Mouse (Mus musculus): ENCODE results near the gene Tmc8. TPM values are rescaled to one million over a fixed set of nuclear protein-coding genes. Genes with fewer than 3 reads are reported as not detected.

The Tmc8 gene
- 1 to 10 TPM in 1 of 2 experiments, under 1 TPM in 1; 0.56 to 1.6 TPM for total RNA-seq (2021)
- long read RNA-seq, experiment 1: 0 reads
- long read RNA-seq, experiment 2, partial matches to known transcripts: 0 of 2 reads
- long read RNA-seq, experiment 2, other reads (novel, unspliced or antisense): 1 of 2 reads

DNA sequence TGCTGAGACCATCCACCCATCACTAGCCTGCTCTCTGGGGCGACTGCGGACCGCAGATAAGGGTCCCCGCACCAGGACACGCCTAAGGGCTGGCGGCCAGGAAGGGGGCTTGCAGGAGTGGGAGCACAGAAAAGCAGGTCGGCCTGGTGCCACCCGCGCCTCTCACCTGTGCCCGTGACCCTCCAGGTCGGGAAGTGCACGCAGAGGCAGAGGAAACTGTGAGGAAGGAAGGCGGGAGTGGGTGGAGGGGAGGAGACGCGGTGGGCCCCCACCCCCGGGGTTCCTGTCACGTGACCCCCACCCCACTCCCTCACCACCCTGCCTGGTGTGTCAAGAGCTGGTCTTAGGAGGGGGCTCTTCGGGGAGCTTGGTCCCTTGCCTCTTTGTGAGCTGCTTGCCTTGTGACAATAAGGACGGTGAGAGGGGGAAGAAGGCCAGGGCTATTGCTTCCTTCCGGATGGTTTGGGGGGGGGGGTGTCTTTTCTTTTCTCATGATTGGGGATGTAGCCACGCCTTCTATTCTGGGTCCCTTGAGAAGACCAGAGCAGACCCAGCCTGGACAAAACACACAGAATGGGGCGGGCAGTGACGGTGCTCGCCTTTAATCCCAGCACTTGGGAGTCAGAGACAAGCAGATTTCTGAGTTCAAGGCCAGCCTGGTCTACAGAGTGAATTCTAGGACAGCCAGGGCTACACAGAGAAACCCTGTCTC, at the start of gene Tmc8, which contains the start of gene Tmc6:
TSS of gene Tmc8 (plus strand) at position 84 of the 712 bp plus-strand sequence.
TSS of gene Tmc6 (minus strand) at position 206 of the 712 bp plus-strand sequence.
- DNase-seq: peak; percentile 78

DNA sequence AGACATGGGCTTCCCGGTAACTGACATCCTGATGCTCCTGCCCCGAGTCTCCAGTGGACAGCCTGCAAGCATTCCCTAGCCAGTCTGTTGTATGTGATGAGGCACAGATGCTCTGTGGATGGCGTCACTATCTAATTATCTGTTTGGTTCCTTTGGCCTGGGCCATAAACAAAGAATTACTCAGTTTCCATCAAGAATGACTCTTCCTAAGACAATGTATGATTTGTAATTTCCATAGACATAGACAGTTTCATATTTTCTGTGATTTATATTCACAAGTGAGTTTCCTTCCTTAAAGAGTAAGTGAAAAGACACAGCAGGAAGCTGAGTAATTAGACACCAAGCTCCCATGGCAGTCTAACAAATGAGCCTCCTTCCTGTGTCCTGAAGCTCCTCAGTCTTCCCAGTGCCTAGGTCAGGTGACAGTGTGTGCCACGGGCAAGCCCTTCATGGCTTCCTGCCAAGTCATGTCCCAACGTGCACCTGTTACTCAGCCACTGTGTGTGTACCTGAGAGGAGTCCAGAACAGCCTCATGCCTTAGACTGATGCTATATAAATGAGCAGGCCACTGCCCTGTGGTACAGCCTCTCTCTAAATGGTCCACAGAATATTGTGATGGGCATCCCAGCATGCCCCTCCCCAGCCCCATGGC, 45.7 kb upstream of the Tmc8 start:
- DNase-seq: no peak

DNA sequence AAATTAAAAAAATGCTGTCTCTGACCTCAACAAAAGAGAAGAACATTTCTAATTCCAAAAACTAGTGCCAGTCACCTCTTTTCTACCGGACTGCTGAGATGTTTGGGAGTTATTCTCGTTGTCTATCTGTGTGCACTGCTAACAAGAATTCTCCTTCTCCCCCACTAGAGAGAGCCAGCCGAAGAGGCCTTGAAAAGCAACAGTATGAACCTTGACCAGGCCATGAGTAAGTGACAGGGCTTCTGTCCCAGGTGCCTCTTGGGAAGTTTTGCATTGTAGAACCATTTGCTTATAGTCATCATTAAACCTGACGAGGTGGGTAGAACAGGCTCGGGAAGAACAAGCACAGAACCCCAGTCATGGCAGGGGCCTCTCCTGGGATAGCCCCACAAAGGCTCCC, 43.8 kb upstream of the Tmc8 start:
- no peak for DNase-seq

DNA sequence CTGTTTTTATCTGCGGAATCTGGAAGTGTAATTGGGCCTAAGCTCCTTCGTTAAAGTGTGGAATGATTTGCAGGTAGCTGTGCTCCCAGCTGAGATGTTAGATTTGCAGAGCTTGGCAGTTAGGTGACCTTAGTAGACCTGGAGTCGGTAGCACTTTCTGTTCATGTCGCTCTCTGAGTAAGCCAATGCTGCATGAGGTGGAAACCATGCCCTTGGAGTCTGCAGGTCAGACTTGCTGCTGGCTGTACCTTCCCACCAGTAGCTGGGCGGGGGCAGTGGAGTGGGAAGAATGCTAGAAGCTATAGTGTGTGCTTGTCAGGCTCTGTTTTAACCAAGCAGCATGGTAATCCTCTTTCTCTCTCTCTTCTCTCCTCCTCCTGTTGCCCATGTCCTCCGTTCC, 40.7 kb upstream of the Tmc8 start:
- DNase-seq: no peak

DNA sequence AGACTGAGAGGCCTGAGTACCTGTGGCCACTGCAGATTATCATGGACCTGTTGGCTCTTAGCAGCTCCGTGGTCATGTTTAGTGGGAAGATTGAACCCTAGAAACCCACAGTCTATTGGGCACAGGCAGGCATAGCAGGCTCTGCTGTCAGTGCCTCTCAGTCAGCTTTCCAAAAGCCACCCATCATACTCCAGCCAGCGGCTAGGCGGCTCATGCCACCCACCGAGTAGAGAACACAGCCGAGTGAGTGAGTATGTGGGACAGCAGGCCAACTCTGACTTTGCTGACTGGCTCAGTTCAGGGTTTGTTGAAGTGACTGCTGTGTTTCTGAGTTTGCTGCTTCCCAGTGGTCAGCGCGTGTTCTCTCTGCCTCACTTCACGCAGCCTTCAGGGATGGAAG, 39.6 kb upstream of the Tmc8 start:
- DNase-seq: no peak

DNA sequence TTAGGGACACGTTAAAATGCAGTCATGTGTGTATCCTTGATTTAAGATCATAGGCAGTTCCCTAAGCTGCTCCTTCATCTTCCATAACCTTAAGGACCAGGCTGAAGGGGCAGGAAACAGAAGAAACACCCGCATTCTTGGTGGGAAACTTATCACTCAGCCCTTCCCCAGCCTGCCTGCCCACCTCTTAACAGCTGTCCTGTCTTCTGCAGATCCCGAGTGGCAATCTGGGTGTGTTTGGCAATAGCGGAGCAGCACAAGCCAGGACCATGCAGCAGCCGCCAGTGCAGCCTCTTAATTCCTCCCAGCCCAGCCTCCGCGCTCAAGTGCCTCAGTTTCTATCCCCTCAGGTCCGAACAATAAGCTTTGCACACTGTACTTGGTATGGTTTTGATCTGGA, 39.2 kb upstream of the Tmc8 start:
- DNase-seq: no peak

DNA sequence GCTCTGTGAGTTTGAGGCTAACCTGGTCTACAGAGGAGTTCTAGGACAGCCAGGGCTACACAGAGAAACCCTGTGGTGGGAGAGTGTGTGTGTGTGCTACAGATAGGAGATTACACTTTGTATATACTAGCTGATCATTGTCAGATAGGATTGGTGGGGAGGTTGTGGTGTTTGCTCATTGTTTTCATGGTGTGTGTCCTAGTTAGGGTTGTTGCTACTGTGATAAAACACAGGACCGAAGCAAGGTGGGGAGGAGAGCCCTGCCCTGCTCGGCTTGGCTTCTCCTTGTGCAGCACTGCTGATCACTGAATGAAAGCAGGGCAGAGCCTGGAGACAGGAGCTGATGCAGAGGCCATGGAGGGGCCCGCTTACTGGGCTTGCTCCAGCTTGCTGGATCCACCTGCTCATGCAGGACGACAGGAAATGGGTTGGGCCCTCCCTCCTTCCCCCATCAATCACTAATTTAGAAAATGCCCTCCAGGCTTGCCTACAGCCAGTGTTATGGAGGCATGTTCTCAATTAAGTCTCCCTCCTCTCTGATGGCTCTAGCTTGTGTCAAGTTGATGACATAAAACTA, 38.3 kb upstream of the Tmc8 start:
- no peak for DNase-seq

DNA sequence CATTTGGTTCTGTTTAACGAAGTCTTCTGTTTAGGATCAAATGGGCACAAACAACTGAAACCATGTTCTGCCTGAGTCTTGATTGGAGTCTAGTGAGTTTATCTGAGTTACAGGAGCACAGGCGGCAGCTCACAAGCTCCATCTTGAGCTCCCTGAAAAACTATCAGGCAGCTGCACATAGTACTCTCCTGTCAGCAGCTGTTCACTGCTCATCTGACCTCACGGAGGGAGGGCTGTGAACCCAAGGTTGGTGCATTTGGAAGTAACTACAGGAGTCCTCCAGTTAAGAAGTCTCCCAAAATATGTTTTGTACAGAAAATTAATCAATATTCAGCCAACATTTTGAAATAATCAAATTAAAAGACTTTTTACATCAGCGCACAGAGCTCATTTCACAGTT, 33.2 kb upstream of the Tmc8 start:
- DNase-seq: no peak

DNA sequence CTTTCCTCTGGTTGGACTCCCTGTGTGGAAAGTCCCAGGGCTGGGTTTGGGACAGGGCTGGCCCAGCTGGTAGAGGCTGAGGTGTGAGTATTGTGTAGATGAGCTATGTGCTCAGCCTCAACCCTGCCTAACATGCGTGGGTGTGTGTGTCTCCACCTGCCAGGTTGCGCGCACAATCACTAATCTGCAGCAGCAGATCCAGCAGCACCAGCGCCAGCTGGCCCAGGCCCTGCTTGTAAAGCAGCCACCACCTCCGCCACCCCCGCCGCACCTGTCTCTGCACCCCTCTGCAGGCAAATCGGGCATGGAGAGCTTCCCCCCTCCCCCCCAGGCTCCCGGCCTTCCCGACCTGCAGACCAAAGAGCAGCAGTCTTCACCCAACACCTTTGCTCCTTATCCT, 32.5 kb upstream of the Tmc8 start:
- DNase-seq: peak; percentile 65

DNA sequence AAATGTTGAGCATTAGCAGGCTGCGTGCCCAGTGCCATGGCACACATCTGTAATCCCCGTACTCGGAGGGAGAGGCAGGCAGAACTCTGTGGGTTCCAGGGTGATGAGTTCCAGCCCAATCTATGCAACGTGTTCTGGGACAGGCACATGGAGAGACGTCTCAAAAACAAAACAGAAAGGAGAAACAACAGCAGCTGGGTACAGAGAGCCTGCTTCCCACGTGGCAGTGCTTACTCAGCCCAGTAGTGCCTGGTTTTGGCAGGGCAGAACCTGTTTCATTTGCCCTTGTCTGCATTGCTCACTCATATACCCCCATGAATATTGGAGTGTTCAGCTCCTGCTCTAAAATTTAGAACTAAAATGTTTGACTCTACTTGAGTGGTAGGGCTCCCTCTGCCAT, 30.3 kb upstream of the Tmc8 start:
- no peak for DNase-seq

DNA sequence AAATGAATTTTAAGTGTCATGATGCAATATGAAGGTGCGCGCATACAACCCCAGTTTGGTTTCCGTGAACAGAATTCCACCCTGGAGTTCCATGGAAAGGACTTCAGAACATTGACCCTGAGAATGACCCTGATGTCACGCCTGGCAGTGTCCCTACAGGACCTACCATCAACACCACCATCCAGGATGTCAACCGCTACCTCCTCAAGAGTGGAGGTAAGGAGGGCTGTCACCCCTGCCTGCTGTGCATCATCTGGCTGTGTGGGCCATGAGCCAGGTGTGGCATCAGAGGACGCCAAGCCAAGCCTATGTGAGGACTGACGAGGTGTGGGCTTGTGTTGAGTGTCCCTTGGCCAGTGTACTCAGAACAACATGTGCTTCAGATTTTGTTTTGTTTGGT, 26.0 kb upstream of the Tmc8 start:
- no peak for DNase-seq

DNA sequence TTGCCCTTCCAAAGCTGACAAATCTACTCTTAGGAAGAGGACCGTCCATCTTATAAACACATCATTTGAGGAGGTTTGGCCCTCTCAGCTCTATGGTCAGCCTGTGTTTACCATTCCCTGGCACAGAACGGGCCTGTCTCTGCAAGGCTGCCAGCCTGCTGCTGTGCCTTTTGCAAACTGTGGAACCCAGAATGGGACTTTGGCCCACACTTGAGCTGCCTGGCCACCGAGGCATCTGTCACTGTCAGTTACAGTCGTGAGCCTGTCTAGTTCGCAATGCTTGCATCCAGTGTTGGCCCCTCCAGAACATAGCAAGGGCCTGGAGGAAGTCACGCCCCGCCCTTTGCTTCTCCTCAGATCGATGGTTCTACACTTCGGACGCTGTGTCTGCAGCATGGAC, 22.6 kb upstream of the Tmc8 start:
- DNase-seq: peak; percentile 59

DNA sequence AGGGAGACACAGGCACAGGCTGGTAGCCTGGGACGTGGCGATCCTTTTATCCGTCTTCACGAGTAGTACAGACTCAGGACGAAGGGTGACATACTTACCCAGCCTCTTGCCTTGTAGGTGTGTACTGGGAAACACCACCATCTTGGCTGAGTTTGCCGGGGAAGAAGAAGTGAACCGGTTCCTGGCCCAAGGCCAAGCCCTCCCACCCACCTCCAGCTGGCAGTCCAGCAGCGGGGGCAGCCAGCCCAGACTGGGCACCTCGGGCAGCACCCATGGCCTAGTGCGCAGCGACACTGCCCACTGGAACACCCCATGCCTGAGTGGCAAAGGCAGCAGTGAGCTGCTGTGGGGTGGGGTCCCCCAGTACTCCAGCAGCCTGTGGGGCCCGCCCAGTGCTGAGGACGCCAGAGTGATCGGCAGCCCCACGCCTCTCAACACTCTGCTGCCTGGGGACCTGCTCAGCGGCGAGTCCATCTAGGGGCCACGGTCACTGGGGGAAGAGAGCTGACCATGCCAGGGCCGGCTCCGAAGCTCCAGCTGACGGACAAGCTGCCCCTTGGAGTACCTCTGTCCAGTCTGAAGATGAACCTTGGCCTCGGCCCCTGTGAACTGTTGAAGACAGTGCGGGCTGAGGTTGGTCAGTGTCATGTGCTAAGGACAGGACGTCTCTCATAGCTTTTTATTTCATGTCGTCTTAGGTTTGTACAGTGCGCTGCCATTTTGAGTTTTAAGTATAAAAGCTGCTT, 21.3 kb upstream of the Tmc8 start:
- DNase-seq: no peak

DNA sequence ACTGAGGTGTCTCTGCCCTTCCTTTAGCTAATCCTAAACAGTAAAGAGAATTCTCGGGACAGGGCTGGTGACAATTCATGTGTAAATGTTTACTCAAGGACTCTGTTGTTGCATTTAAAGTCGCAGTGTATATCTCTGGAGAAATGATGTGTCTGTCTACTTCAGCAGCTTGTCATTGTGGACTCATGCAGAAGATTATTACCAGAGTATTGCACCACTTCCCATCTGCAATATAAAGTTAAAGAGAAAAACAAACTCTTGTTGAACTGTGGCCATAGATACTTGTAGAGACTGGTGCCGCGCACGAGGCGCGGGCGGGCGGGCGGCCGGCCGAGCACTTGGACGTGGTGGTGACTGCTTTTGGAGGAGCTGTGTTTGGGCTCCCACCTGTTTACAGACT, 20.1 kb upstream of the Tmc8 start:
- no peak for DNase-seq

DNA sequence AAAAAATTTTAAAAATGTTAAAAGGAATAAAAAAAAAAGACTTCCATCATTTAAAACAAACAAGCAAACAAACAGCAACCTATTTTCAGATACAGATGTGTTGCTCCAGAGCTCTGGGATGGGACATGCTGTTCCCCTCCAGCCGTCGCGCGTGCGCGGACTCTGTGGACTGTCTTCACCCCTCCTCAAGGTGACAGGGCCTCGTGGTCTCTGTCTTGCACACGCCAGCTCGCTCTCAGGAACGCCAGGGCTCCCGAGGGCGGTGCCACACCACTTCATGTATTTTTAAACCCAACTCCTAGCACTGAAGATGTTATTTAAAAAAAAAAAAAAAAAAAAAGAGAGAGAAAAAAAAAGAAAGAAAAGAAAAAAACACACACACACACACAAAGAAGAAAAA, 19.6 kb upstream of the Tmc8 start:
- DNase-seq: no peak

DNA sequence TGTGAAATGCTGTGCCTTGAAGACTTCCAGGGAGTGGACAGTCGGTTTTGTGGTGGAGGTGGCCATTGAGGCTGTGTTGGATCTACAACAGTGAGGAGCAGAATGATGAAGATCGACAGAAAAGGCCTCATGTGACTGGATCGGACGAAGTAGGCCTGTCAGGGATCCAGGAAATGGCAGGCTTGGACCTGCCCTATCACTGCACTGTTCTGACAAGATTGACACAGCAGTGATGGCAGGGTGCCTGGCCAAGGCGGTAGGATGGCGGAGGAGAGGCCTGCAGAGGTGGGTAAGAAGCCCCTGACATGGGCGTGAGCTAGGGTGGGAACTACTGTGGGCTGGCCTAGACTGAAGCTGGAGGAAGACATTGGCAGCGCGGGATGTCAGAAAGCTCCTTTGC, 17.6 kb upstream of the Tmc8 start:
- no peak for DNase-seq

DNA sequence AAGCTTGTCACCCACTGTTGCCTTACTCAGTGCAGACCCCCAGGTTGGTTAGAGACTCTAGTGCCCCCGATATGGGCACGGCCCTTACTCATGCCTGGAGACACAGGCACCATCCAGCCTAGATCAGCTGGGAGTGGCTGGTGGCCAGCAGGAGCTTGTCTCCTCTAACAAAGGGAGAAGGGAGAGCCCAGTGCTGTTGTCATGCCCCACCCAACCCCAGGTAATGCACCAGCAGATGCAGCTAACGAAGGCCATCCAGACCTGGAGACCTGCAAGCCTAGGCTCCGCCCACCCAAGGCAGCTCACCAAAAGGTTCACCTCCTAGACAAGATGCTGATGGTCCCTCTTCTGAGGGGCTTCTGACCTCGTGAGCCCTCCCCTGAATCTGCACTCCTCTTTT, 16.5 kb upstream of the Tmc8 start:
- DNase-seq: no peak

DNA sequence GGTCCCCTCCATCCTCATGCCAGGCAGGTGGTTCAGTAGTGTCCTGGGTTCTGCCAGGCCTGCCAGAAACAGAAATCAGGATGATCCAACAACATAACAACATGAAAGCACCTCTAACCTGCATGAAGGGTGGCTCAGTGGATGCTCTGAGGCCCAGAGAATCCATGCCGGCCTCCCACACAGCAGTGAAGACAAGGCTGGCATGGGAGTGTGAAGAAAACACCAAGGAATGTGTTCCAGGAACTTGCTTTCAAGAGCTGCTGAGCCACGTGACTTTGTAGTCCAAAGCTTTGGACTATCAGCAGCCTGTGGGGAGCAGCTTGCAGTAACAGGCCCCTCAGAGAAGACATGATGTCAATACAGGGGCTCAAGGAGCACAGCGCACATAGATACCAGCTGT, 15.6 kb upstream of the Tmc8 start:
- no peak for DNase-seq

DNA sequence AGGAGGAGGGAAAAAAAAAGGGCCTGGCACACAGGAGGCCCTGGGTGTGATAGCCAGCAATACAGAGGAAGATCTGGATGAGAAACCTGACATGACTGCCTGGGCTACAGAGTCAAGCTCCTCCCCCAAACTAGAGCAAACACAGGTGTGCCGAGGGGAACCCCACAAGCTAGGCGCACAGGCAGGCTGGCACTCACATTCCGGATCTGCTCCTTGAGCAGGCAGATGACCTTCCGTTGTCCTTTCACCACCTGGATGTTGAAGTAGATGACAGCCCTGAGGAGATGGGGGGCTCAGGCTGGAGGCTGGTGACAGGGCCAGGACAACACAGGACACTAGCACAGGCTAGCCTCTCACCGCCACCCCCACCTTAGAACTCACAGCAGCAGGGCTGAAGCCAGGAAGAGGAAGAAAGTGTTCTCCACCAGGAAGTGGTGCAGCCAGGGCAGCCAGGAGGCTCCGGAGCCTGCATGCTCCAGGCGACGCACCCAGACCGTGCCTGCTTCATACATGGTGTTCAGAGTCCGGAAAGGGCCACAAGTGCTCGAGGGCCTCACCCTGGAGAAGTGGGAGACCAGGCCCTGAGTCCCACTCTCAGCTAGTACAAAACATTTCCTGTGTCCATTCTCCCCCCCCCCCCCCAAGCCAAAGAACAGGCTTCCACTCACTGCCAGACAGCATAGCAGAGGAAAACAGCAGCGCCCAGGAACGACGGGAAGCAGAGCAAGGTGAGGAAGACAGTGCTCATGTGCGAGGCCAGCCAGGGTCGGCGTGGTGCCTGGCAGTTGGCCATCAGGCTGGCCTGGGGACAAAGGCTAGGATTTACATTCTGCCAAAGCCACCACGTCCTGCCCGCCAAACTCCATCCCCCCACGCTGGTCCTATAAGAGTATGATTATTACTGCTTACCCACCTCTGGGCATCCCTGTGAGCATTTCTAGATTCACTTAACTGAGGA, 12.9 kb upstream of the Tmc8 start:
- DNase-seq: no peak

DNA sequence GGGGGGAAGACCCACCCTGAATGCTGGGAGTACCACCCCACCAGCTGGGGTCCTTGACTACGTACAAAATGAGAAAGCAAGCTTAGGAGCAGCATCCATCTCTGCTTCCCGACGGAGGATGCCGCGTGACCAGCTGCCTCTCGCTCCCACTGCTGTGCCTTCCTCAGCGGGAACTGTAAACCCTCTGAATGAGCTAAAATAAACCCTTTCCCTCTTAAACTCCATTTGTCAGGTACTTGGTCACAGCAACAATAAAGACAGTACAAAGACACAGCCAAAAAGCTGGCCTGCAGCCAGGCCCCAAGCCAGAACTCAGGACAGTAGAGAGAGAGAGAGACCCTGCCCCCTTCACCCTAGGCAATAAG, 12.2 kb upstream of the Tmc8 start:
- DNase-seq: no peak

DNA sequence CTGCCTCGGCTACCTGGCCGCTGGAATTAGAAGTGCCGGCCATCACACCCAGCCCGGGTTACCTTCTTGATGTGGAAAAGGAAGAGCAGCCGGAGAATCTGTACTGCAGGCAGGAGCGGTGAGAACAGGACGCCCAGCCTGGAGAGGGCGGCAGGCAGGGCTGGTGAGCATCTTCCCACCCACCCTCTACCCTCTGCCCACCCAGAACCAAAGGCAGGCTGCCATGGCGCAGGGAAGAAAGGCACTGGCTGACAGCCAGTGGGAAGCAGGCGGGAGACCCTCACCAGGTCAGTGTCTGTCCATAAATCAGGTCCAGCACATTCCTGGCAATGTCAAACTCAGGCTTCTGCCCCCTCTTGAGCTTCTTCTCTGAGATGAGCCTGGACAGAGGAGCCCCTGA, 11.5 kb upstream of the Tmc8 start:
- no peak for DNase-seq

DNA sequence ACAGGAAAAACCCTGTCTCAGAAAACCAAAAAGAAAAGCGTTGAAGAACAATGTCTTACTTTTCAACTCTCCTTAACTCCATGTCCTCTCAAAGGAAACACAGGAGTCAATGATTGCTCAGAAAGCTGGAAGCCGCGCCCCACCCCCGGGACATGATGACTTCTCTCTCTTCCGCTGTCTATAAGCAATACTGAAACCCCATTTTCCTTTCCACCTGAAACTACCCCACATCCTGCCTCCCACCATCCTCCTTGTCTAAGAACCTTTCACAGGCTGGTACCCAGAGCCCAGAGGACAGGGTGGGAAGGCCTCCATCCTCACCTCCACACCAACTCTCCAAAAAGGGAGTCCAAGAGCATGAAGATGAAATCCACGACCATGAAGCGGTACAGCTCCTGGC, 9.5 kb upstream of the Tmc8 start:
- DNase-seq: no peak
